Mouse (Mus musculus): Measurements from ENCODE around the gene Gpm6b. TPM values are rescaled to one million over a fixed set of nuclear protein-coding genes. Genes with fewer than 3 reads are reported as not detected.

Gpm6b gene
- polyA plus RNA-seq, 1 experiment from 2014 or later: 271 TPM

Other genes with a start within 250 kb of the Gpm6b start
- 7.6 and 10.9 TPM in 2 replicates for gene Gemin8, start 68.5 kb upstream of the Gpm6b start, polyA plus RNA-seq (2015; fragmentation: Nextera tagmentation; extraction: Ambion mirVana)
- 77.0 and 85.4 TPM in 2 replicates for gene Trappc2, start 201.7 kb downstream of the Gpm6b start, polyA plus RNA-seq (2015; fragmentation: Nextera tagmentation; extraction: Ambion mirVana)
- 7.5 and 8.3 TPM in 2 replicates for gene Ofd1, start 201.8 kb downstream of the Gpm6b start, polyA plus RNA-seq (2015; fragmentation: Nextera tagmentation; extraction: Ambion mirVana)
- 40.7 and 50.2 TPM in 2 replicates for gene Rab9, start 241.0 kb downstream of the Gpm6b start, polyA plus RNA-seq (2015; fragmentation: Nextera tagmentation; extraction: Ambion mirVana)